ENCODE assay signal across 10 mouse cellular contexts in the genomic region with DNA sequence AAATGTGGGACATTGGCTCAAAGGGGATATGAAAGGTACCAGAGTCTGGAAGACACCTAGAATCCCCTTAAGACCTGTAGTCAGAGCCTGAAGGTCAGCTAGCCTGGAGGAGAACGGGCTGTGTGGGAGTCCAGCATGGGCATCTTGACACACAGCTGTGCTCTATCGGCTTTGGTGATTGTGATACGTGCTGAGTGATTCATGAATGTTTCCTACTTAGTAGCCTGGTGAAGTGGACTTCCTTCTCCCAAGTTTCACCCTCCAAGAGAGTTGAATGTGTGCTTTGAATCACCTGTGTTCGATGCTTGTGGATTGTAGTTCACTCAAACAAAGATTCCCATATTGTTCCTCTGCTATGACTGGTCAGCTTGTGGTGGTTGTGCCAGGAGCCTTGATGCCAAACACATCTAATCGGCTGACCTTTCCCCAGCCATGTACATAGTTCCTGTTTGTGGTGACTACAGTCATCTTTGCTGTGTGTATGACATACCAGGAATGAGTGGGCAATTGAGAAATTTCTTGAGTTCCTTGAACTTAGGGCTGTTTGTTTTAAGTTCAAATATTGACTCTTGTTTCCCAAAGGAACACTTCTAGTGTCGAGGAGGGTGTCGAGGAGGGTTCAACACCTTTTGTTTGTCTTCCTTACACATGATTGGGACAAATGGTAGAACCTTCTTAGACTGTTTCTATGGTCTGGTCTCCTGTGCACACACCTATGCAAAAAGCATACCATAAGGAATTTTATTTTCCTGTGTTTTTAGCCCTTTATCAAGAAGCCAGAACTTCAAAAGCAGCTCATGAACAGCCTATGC.
DNase-seq lines count a peak whose midpoint lies in the region; ATAC-seq and TF ChIP-seq lines count a peak whose summit lies in the region.
"Had no signal": no experiment of that assay in that cellular context is flagged by ENCODE, and none has a peak within 500 bp of the region (broad histone marks: within the 10 kb centered on the region; RNA-seq: fewer than 3 reads in every experiment).

No protein-coding gene starts in this region.

- H3K9me3 ChIP-seq in kidney, embryonic 16.5 days (ENCODE audit: low read length), result no peaks in the 10 kb centered on the region
- no peaks in the 10 kb centered on the region for H3K9me3 ChIP-seq in stomach, embryonic 16.5 days (replicated peaks; ENCODE audit: control insufficient read depth, low read length)
- H3K9me3 ChIP-seq: midbrain, embryonic 12.5 days had no signal

- H3K4me1 ChIP-seq in kidney, adult 2 months (ENCODE audit: control insufficient read depth, insufficient read depth, low read length), result no peaks in the 10 kb centered on the region
- H3K4me1 ChIP-seq in kidney, embryonic 16.5 days (ENCODE audit: insufficient read depth, low read length), result 0 out of 2 replicates have a peak, but pooled peaks cover 3% of the 10 kb centered on the region
- H3K4me1 ChIP-seq in bone marrow macrophage, adult 2 months (ENCODE audit: control insufficient read depth, insufficient read depth, low read length), result peaks cover 46% of the 10 kb centered on the region
- H3K4me1 ChIP-seq in stomach, embryonic 16.5 days (ENCODE audit: control insufficient read depth, insufficient read depth, low read length), result peaks cover 5% of the 10 kb centered on the region; the same call in 1 of the 2 replicates
- H3K4me1 ChIP-seq: midbrain, embryonic 12.5 days had no signal

- peak; percentile 14 for DNase-seq in kidney, adult 2 months
- DNase-seq in lung, postnatal 10 days, result peak; percentile 41
- no peak for DNase-seq in cerebellum, postnatal 25 days
- DNase-seq in right cerebral cortex, adult 2 months (ENCODE audit: low spot score in 2 of 2), result no peak
- DNase-seq: cerebellum, postnatal 14 days had no signal

- TF ChIP-seq CTCF in kidney, adult 2 months (conservative IDR thresholded peaks at IDR 0.05; ENCODE audit: insufficient read depth, insufficient read length, low read depth, low read length), result no peak
- TF ChIP-seq CTCF in bone marrow macrophage, adult 2 months (IDR thresholded peaks at IDR 0.05; ENCODE audit: low read depth, low read length), result no peak

- H3K27me3 ChIP-seq in kidney, adult 2 months (replicated peaks; ENCODE audit: control insufficient read depth, insufficient read depth, low read length), result no peaks in the 10 kb centered on the region
- H3K27me3 ChIP-seq in kidney, embryonic 16.5 days (ENCODE audit: insufficient read depth, low read length), result no peaks in the 10 kb centered on the region
- no peaks in the 10 kb centered on the region for H3K27me3 ChIP-seq in stomach, embryonic 16.5 days (ENCODE audit: control insufficient read depth, insufficient read depth, low read length)
- H3K27me3 ChIP-seq: midbrain, embryonic 12.5 days had no signal

- ATAC-seq in kidney, embryonic 16.5 days (ENCODE audit: low FRiP score, low TSS enrichment), result no peak
- peak; percentile 74; the same call in 1 of the 2 replicates for ATAC-seq in stomach, embryonic 16.5 days (ENCODE audit: insufficient read depth, low FRiP score)
- ATAC-seq: hindbrain, embryonic 16.5 days had no signal

- H3K9ac ChIP-seq in kidney, embryonic 16.5 days (replicated peaks; ENCODE audit: low read length), result no peak overlapping the region
- H3K9ac ChIP-seq in stomach, embryonic 16.5 days (ENCODE audit: low read length), result no peak overlapping the region
- H3K9ac ChIP-seq: midbrain, embryonic 12.5 days had no signal

- H3K4me3 ChIP-seq in kidney, adult 2 months (ENCODE audit: insufficient read depth, low read depth, low read length), result no peak overlapping the region
- no peak overlapping the region for H3K4me3 ChIP-seq in kidney, embryonic 16.5 days (ENCODE audit: low read length)
- H3K4me3 ChIP-seq in bone marrow macrophage, adult 2 months (ENCODE audit: insufficient read depth, low read length), result no peak overlapping the region
- no peak overlapping the region for H3K4me3 ChIP-seq in stomach, embryonic 16.5 days (replicated peaks; ENCODE audit: low read length)
- H3K4me3 ChIP-seq: midbrain, embryonic 12.5 days had no signal

- H3K4me2 ChIP-seq in kidney, embryonic 16.5 days (replicated peaks; ENCODE audit: low read depth, low read length), result no peak overlapping the region
- H3K4me2 ChIP-seq in stomach, embryonic 16.5 days (ENCODE audit: low read depth, low read length), result no peak overlapping the region
- H3K4me2 ChIP-seq: midbrain, embryonic 12.5 days had no signal

- 61% methylated on average over 7 of the region's 7 CpGs for WGBS in kidney, adult 2 months
- WGBS in kidney, embryonic 16.5 days, result 46% methylated on average over 7 of the region's 7 CpGs
- WGBS in stomach, embryonic 16.5 days, result 64% methylated on average over 7 of the region's 7 CpGs

- no peak for TF ChIP-seq POLR2A in kidney, adult 2 months (IDR thresholded peaks at IDR 0.05; ENCODE audit: low read depth, low read length)
- TF ChIP-seq POLR2A in bone marrow macrophage, adult 2 months (IDR thresholded peaks at IDR 0.05; ENCODE audit: borderline replicate concordance, low read depth, low read length), result no peak

- no peaks in the 10 kb centered on the region for H3K36me3 ChIP-seq in kidney, adult 2 months (ENCODE audit: control insufficient read depth, insufficient read depth, low read length)
- no peaks in the 10 kb centered on the region for H3K36me3 ChIP-seq in kidney, embryonic 16.5 days (ENCODE audit: insufficient read depth, low read length)
- no peaks in the 10 kb centered on the region for H3K36me3 ChIP-seq in stomach, embryonic 16.5 days (ENCODE audit: control insufficient read depth, insufficient read depth, low read length)
- H3K36me3 ChIP-seq: midbrain, embryonic 12.5 days had no signal

- no peak overlapping the region for H3K27ac ChIP-seq in kidney, adult 2 months (ENCODE audit: insufficient read depth, low read depth, low read length)
- no peak overlapping the region for H3K27ac ChIP-seq in kidney, embryonic 16.5 days (ENCODE audit: low read length)
- H3K27ac ChIP-seq in bone marrow macrophage, adult 2 months (ENCODE audit: insufficient read depth, low read depth, low read length), result peak overlapping the region; percentile 54
- peak overlapping the region; percentile 25; the same call in 1 of the 2 replicates for H3K27ac ChIP-seq in stomach, embryonic 16.5 days (ENCODE audit: low read length)
- H3K27ac ChIP-seq: midbrain, embryonic 12.5 days had no signal

Comparison
In these comparisons a context has a peak if more than half of its experiments do, and no peak if none do; other contexts are left out.
1. DNase-seq: peak in kidney, adult 2 months (single experiment) and lung, postnatal 10 days (single experiment); none in cerebellum, postnatal 25 days (0 of 2) and right cerebral cortex, adult 2 months (0 of 2).
2. H3K27ac ChIP-seq: peak in bone marrow macrophage, adult 2 months (single experiment) and stomach, embryonic 16.5 days (single experiment); none in kidney, adult 2 months (single experiment) and kidney, embryonic 16.5 days (single experiment).